Mouse (Mus musculus): ENCODE results near the gene Dgkz. TPM values are rescaled to one million over a fixed set of nuclear protein-coding genes. Genes with fewer than 3 reads are reported as not detected.
A peak's percentile ranks its signal among the peaks of the same experiment; 100 is the strongest.

The Dgkz gene
- polyA plus RNA-seq, 1 experiment: 47.1 TPM

- no peak for TF ChIP-seq MYOG (IDR thresholded peaks at IDR 0.05; ENCODE audit: control insufficient read depth, extremely low read depth, insufficient read length)
- no peak for TF ChIP-seq MYOD1 (IDR thresholded peaks at IDR 0.05; ENCODE audit: control insufficient read depth, insufficient read length, low read depth)
- no peak for TF ChIP-seq USF1 (IDR thresholded peaks at IDR 0.05; ENCODE audit: low read depth)
- no peak for TF ChIP-seq CTCF (IDR thresholded peaks at IDR 0.05; ENCODE audit: control insufficient read depth, insufficient read depth, insufficient read length)
- Histone ChIP-seq H3K27me3 (ENCODE audit: control insufficient read depth, insufficient read depth, insufficient read length) (no peaks in the 10 kb centered on the region), H3K4me3 (ENCODE audit: insufficient read depth, poor library complexity, severe bottlenecking) (peak overlapping the region; percentile 84), H3ac (ENCODE audit: control insufficient read depth, insufficient read length, low read depth) (peak overlapping the region; percentile 46), H3K36me3 (ENCODE audit: control insufficient read depth, insufficient read depth) (peaks cover 3% of the 10 kb centered on the region), H3K79me3 (ENCODE audit: low read depth) (peaks cover 27% of the 10 kb centered on the region), H3K79me2 (ENCODE audit: control insufficient read depth, insufficient read depth) (peaks cover 62% of the 10 kb centered on the region)
These were observed 13.5 kb downstream of the Dgkz start for GRCm38 (mm10) chr2:91961901-91962761.

GRCm38 (mm10) chr2:91960459-91960858 is 15.2 kb downstream of the Dgkz start:
- no peak overlapping the region for H3ac ChIP-seq (ENCODE audit: control insufficient read depth, insufficient read length, low read depth)
- H3K27me3 ChIP-seq (ENCODE audit: control insufficient read depth, insufficient read depth, insufficient read length): no peaks in the 10 kb centered on the region
- peaks cover 3% of the 10 kb centered on the region for H3K36me3 ChIP-seq (ENCODE audit: control insufficient read depth, insufficient read depth)
- peaks cover 32% of the 10 kb centered on the region for H3K79me3 ChIP-seq (ENCODE audit: low read depth)
- TF ChIP-seq MAX (IDR thresholded peaks at IDR 0.05) (no peak), USF1 (IDR thresholded peaks at IDR 0.05; ENCODE audit: low read depth) (no peak), MYOD1 (IDR thresholded peaks at IDR 0.05; ENCODE audit: control insufficient read depth, insufficient read length, low read depth) (no peak), MYOG (IDR thresholded peaks at IDR 0.05; ENCODE audit: control insufficient read depth, extremely low read depth, insufficient read length) (no peak), FOSL1 (IDR thresholded peaks at IDR 0.05; ENCODE audit: insufficient read depth, low read length, poor library complexity, severe bottlenecking) (no peak), CTCF (IDR thresholded peaks at IDR 0.05; ENCODE audit: control insufficient read depth, insufficient read depth, insufficient read length) (no peak), CEBPB (IDR thresholded peaks at IDR 0.05; ENCODE audit: low read depth) (no peak)
- H3K4me3 ChIP-seq (ENCODE audit: insufficient read depth, poor library complexity, severe bottlenecking): no peak overlapping the region
- peaks cover 77% of the 10 kb centered on the region for H3K79me2 ChIP-seq (ENCODE audit: control insufficient read depth, insufficient read depth)

- Histone ChIP-seq H3K79me3 (ENCODE audit: low read depth) (peaks cover 34% of the 10 kb centered on the region), H3K27me3 (ENCODE audit: control insufficient read depth, insufficient read depth, insufficient read length) (no peaks in the 10 kb centered on the region)
- TF ChIP-seq FOSL1 (IDR thresholded peaks at IDR 0.05; ENCODE audit: insufficient read depth, low read length, poor library complexity, severe bottlenecking): no peak
- no peak for TF ChIP-seq CTCF (IDR thresholded peaks at IDR 0.05; ENCODE audit: control insufficient read depth, insufficient read depth, insufficient read length)
- no peak for TF ChIP-seq MYOD1 (IDR thresholded peaks at IDR 0.05; ENCODE audit: control insufficient read depth, insufficient read length, low read depth)
- TF ChIP-seq MYOG (IDR thresholded peaks at IDR 0.05; ENCODE audit: control insufficient read depth, extremely low read depth, insufficient read length): no peak
- no peak for TF ChIP-seq USF1 (IDR thresholded peaks at IDR 0.05; ENCODE audit: low read depth)
These were observed 15.9 kb downstream of the Dgkz start for GRCm38 (mm10) chr2:91959544-91960410.

GRCm38 (mm10) chr2:91958701-91959457 is 16.8 kb downstream of the Dgkz start:
- no peaks in the 10 kb centered on the region for H3K27me3 ChIP-seq (ENCODE audit: control insufficient read depth, insufficient read depth, insufficient read length)
- TF ChIP-seq MYOD1 (IDR thresholded peaks at IDR 0.05; ENCODE audit: control insufficient read depth, insufficient read length, low read depth) (no peak), CTCF (IDR thresholded peaks at IDR 0.05; ENCODE audit: control insufficient read depth, insufficient read depth, insufficient read length) (peak; percentile 61), FOSL1 (IDR thresholded peaks at IDR 0.05; ENCODE audit: insufficient read depth, low read length, poor library complexity, severe bottlenecking) (no peak), MAX (IDR thresholded peaks at IDR 0.05) (no peak), USF1 (IDR thresholded peaks at IDR 0.05; ENCODE audit: low read depth) (no peak)

More at GRCm38 (mm10) chr2:91959544-91960410, 15.9 kb downstream of the Dgkz start:
- peaks cover 84% of the 10 kb centered on the region for H3K79me2 ChIP-seq (ENCODE audit: control insufficient read depth, insufficient read depth)
- no peak overlapping the region for H3ac ChIP-seq (ENCODE audit: control insufficient read depth, insufficient read length, low read depth)
- no peak overlapping the region for H3K4me3 ChIP-seq (ENCODE audit: insufficient read depth, poor library complexity, severe bottlenecking)
- peaks cover 3% of the 10 kb centered on the region for H3K36me3 ChIP-seq (ENCODE audit: control insufficient read depth, insufficient read depth)

DNA sequence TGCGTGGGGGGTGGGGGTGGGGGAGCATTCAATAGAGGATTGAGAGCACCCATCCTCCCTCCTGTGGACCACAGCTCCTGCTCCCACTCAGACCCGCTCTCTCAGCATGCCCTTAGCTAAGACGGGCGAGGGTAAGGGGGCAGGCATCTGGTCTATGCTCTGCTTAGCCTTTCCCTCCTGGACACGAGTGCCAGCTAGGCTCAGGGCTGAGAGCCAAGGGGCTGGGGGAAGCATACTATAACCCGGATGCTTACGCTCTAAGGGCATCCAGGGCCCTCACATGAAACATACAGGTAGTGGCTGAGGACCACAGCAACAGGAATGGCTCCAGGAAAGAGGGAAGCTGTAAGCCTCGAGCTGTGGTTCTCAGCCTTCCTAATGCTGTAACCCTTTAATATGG is 17.6 kb downstream of the Dgkz start:
- Histone ChIP-seq H3K79me3 (ENCODE audit: low read depth) (peaks cover 34% of the 10 kb centered on the region), H3K4me3 (ENCODE audit: insufficient read depth, poor library complexity, severe bottlenecking) (no peak overlapping the region), H3ac (ENCODE audit: control insufficient read depth, insufficient read length, low read depth) (no peak overlapping the region), H3K36me3 (ENCODE audit: control insufficient read depth, insufficient read depth) (peaks cover 3% of the 10 kb centered on the region), H3K27me3 (ENCODE audit: control insufficient read depth, insufficient read depth, insufficient read length) (no peaks in the 10 kb centered on the region), H3K79me2 (ENCODE audit: control insufficient read depth, insufficient read depth) (peaks cover 99% of the 10 kb centered on the region)
- TF ChIP-seq MYOD1 (IDR thresholded peaks at IDR 0.05; ENCODE audit: control insufficient read depth, insufficient read length, low read depth) (no peak), MYOG (IDR thresholded peaks at IDR 0.05; ENCODE audit: control insufficient read depth, extremely low read depth, insufficient read length) (no peak), MAX (IDR thresholded peaks at IDR 0.05) (no peak), USF1 (IDR thresholded peaks at IDR 0.05; ENCODE audit: low read depth) (no peak), CTCF (IDR thresholded peaks at IDR 0.05; ENCODE audit: control insufficient read depth, insufficient read depth, insufficient read length) (no peak), FOSL1 (IDR thresholded peaks at IDR 0.05; ENCODE audit: insufficient read depth, low read length, poor library complexity, severe bottlenecking) (no peak), CEBPB (IDR thresholded peaks at IDR 0.05; ENCODE audit: low read depth) (no peak)

More at GRCm38 (mm10) chr2:91958701-91959457, 16.8 kb downstream of the Dgkz start:
- Histone ChIP-seq H3K79me2 (ENCODE audit: control insufficient read depth, insufficient read depth) (peaks cover 93% of the 10 kb centered on the region), H3ac (ENCODE audit: control insufficient read depth, insufficient read length, low read depth) (no peak overlapping the region), H3K36me3 (ENCODE audit: control insufficient read depth, insufficient read depth) (peaks cover 3% of the 10 kb centered on the region), H3K4me3 (ENCODE audit: insufficient read depth, poor library complexity, severe bottlenecking) (no peak overlapping the region), H3K79me3 (ENCODE audit: low read depth) (peaks cover 34% of the 10 kb centered on the region)

Measured in C2C12 (cell line).